Mouse (Mus musculus) CH12.LX (cell line): ENCODE measurements around the gene Lyve1. TPM values are rescaled to one million over a fixed set of nuclear protein-coding genes. Genes with fewer than 3 reads are reported as not detected.

ENCODE experiments used
- DNase-seq: peaks from one replicate; pipeline ENCODE4 v3.0.0-alpha.2; 2013; ENCODE audit errors: extremely low read depth
- H3K27ac ChIP-seq: 2 replicates; pipeline ENCODE4 v1.5.1; 2012; ENCODE audit warnings: low read depth, mild to moderate bottlenecking, control low read depth, moderate library complexity; ENCODE audit not compliant: insufficient read depth
- H3K27me3 ChIP-seq: replicated peaks from 2 replicates; pipeline ENCODE3; 2012; ENCODE audit warnings: inconsistent platforms
- H3K36me3 ChIP-seq, 2 experiments: replicated peaks in 1 of 2; 2 replicates each; pipeline versions ENCODE3 to v1.6.1; 2012; ENCODE audit warnings: inconsistent platforms in 1 of 2, low read length in 1 of 2, mild to moderate bottlenecking in 1 of 2, mixed read lengths in 1 of 2, moderate library complexity in 1 of 2; ENCODE audit not compliant: control insufficient read depth in 1 of 2, insufficient read depth in 1 of 2
- H3K4me1 ChIP-seq, 2 experiments: 2 replicates each; pipeline ENCODE4 v1.6.1; 2012; ENCODE audit warnings: inconsistent platforms in 1 of 2, moderate library complexity in 1 of 2; ENCODE audit not compliant: insufficient read depth in 2 of 2, control insufficient read depth in 1 of 2
- H3K4me2 ChIP-seq: 2 replicates; pipeline ENCODE4 v1.6.1; 2012; ENCODE audit warnings: low read depth, mild to moderate bottlenecking, control low read depth; ENCODE audit not compliant: poor library complexity, insufficient read depth, severe bottlenecking
- H3K4me3 ChIP-seq, 3 experiments: fragments of 150-350 bp in 1 of 3; sonication (generic) in 1 of 3; replicated peaks in 1 of 3; 2 replicates each; pipeline versions ENCODE3 to v1.5.1; 2011 to 2012; ENCODE audit warnings: low read depth in 2 of 3, low read length in 2 of 3, mild to moderate bottlenecking in 2 of 3, moderate library complexity in 2 of 3, control low read depth in 1 of 3, improper control_type of control experiment in 1 of 3, inconsistent platforms in 1 of 3, mixed read lengths in 1 of 3; ENCODE audit not compliant: poor library complexity in 1 of 3
- H3K79me2 ChIP-seq: replicated peaks from 2 replicates; pipeline ENCODE4 v1.6.1; 2012; ENCODE audit warnings: mild to moderate bottlenecking, moderate library complexity; ENCODE audit not compliant: control insufficient read depth, poor library complexity, insufficient read depth, severe bottlenecking; ENCODE audit errors: extremely low read depth
- H3K9ac ChIP-seq: 2 replicates; pipeline ENCODE4 v1.6.1; 2012; ENCODE audit warnings: low read depth, mild to moderate bottlenecking, control low read depth, moderate library complexity; ENCODE audit not compliant: insufficient read depth
- H3K9me3 ChIP-seq: replicated peaks from 2 replicates; pipeline ENCODE3; 2012; ENCODE audit warnings: low read length, inconsistent platforms, mixed read lengths
- CHD2 ChIP-seq: IDR thresholded peaks from 2 replicates; pipeline ENCODE4 v1.6.1; 2011; ENCODE audit warnings: low read length, improper control_type of control experiment
- E2F4 ChIP-seq: IDR thresholded peaks from 2 replicates; pipeline ENCODE4 v1.6.1; 2011; ENCODE audit warnings: low read depth, low read length, improper control_type of control experiment; ENCODE audit not compliant: insufficient replicate concordance
- ELF1 ChIP-seq: IDR thresholded peaks from 2 replicates; pipeline ENCODE4 v1.6.1; 2014; ENCODE audit warnings: low read depth, mild to moderate bottlenecking, inconsistent platforms, low read length, improper control_type of control experiment
- EP300 ChIP-seq: IDR thresholded peaks from 2 replicates; pipeline ENCODE4 v1.6.1; 2011; ENCODE audit warnings: low read length, improper control_type of control experiment
- ETS1 ChIP-seq: conservative IDR thresholded peaks from 2 replicates; pipeline ENCODE4 v1.6.1; 2012; ENCODE audit warnings: low read depth, mild to moderate bottlenecking, inconsistent platforms, low read length, improper control_type of control experiment, moderate library complexity
- HCFC1 ChIP-seq: IDR thresholded peaks from 2 replicates; pipeline ENCODE4 v1.6.1; 2012; ENCODE audit warnings: low read depth, mild to moderate bottlenecking, inconsistent platforms, low read length, improper control_type of control experiment
- MAFK ChIP-seq: IDR thresholded peaks from 2 replicates; pipeline ENCODE4 v1.6.1; 2011; ENCODE audit warnings: low read length, improper control_type of control experiment; ENCODE audit not compliant: insufficient replicate concordance
- MXI1 ChIP-seq: IDR thresholded peaks from 2 replicates; pipeline ENCODE4 v1.6.1; 2011; ENCODE audit warnings: mild to moderate bottlenecking, low read depth, low read length, improper control_type of control experiment
- MYC ChIP-seq: IDR thresholded peaks from 2 replicates; pipeline ENCODE4 v1.6.1; 2011; ENCODE audit warnings: low read depth, mild to moderate bottlenecking, improper control_type of control experiment, low read length
- NRF1 ChIP-seq: IDR thresholded peaks from 2 replicates; pipeline ENCODE4 v1.6.1; 2014; ENCODE audit warnings: low read depth, mild to moderate bottlenecking, inconsistent platforms, low read length, improper control_type of control experiment, moderate library complexity
- RCOR1 ChIP-seq: conservative IDR thresholded peaks from 2 replicates; pipeline ENCODE4 v1.6.1; 2012; ENCODE audit warnings: low read depth, mild to moderate bottlenecking, inconsistent platforms, low read length, improper control_type of control experiment
- USF2 ChIP-seq: conservative IDR thresholded peaks from 2 replicates; pipeline ENCODE4 v1.6.1; 2011; ENCODE audit warnings: low read depth, low read length, improper control_type of control experiment
- ZMIZ1 ChIP-seq: IDR thresholded peaks from 2 replicates; pipeline ENCODE4 v1.6.1; 2012; ENCODE audit warnings: low read depth, mild to moderate bottlenecking, inconsistent platforms, low read length, improper control_type of control experiment
- ZNF384 ChIP-seq: IDR thresholded peaks from 2 replicates; pipeline ENCODE4 v1.6.1; 2012; ENCODE audit warnings: low read depth, low read length, improper control_type of control experiment, inconsistent platforms
- dilution Hi-C: fragments of 300-500 bp; cut with MboI; formaldehyde crosslinking; loops from 2 replicates; pipeline ENCODE4 v1.14.3; 2020; ENCODE audit warnings: low sequenced_read_pairs; ENCODE audit not compliant: extremely low pct_unique_long_range_greater_than_20kb, extremely low pct_ligation_motif_present
- in situ Hi-C: fragments of 300-500 bp; cut with MboI; formaldehyde crosslinking; loops from 3 replicates; pipeline ENCODE4 v1.14.3; 2019; ENCODE audit warnings: low sequenced_read_pairs, low pct_ligation_motif_present, low pct_unique_long_range_greater_than_20kb, mixed read lengths
- polyA plus RNA-seq: library from polyadenylated mRNA; unstranded; fragments of >175 nt; gene quantifications from 2 replicates; pipeline ENCODE4 v1.2.1, GENCODE M21; 2012; ENCODE audit warnings: low read depth; ENCODE audit not compliant: insufficient read length
- total RNA-seq, 2 experiments: library from RNA; depleted of rRNA; stranded (reverse); fragments of 300-350 nt in 1 of 2; fragments of >200 nt in 1 of 2; gene quantifications; 2 replicates each; pipeline ENCODE4 v1.2.3; 2012 to 2014

Gene Lyve1
- total and polyA plus RNA-seq, 3 experiments, result not detected

DNA sequence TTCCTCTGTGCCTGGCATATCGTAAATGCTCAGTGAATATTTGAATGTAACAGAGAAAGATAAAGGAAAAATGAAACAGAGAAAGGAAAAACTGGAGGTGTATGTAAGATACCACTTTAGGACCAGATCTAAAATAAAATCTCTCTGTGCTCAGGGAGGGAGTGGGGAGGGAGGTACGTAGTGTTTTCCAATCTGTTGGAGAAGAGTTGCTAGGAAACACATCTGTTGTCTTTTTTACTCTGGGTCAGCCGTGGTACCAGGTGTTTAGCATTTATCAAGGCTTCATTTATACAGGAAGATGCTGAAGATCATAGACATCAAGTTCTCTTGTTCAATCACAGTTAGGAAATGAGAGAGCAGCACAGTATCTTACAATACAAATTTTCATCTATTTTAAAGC lies 8.5 kb downstream of the Lyve1 start:
- Histone ChIP-seq H3K27me3 (no peaks in the 10 kb centered on the region), H3K4me3 (no peak overlapping the region), H3K27ac (no peak overlapping the region), H3K36me3 (no peaks in the 10 kb centered on the region), H3K9me3 (no peaks in the 10 kb centered on the region), H3K79me2 (no peaks in the 10 kb centered on the region), H3K4me1 (peaks cover 0 to 4% of the 10 kb centered on the region in 2 experiments; a peak in 1 of 4 replicates), H3K9ac (no peak overlapping the region), H3K4me2 (no peak overlapping the region)
- DNase-seq, result no peak
- in situ Hi-C loops, result no loop called here
- TF ChIP-seq E2F4 (no peak), EP300 (no peak), MXI1 (no peak), RCOR1 (no peak), ETS1 (no peak), ZMIZ1 (no peak), USF2 (no peak), ZNF384 (no peak)
- dilution Hi-C loops, result no loop called here

DNA sequence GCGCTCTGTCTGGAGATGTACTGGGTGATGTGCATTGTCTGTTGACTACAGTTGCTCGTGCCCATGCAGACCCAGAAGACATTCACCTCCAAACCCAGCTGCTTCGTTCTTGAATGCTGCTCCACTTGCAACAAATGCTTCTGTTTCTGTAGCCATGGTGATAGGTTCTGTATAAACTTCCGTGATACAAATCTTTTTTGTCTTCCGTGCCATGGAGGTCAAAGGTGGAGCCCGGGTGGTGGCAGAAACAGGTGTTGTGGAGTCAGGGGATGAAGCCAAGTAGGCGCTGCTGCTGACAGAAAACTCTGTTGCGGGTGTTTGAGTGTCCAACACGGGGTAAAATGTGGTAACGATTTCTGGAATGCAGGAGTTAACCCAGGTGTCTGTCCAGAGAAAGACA lies 9.4 kb downstream of the Lyve1 start:
- no peak overlapping the region for H3K4me3 ChIP-seq
- in situ Hi-C loops, result no loop called here
- no peak overlapping the region for H3K27ac ChIP-seq
- H3K4me1 ChIP-seq, result peaks cover 0 to 4% of the 10 kb centered on the region in 2 experiments; a peak in 1 of 4 replicates
- no peaks in the 10 kb centered on the region for H3K79me2 ChIP-seq
- H3K36me3 ChIP-seq, result no peaks in the 10 kb centered on the region
- no peak for DNase-seq
- H3K27me3 ChIP-seq, result no peaks in the 10 kb centered on the region
- no peak overlapping the region for H3K4me2 ChIP-seq
- no peak overlapping the region for H3K9ac ChIP-seq
- no peak for TF ChIP-seq MYC
- no peak for TF ChIP-seq NRF1
- TF ChIP-seq CHD2, result no peak
- no peak for TF ChIP-seq HCFC1
- no peak for TF ChIP-seq ELF1
- no peak for TF ChIP-seq MAFK
- TF ChIP-seq, all 38 proteins: peak for 0
- H3K9me3 ChIP-seq, result no peaks in the 10 kb centered on the region
- dilution Hi-C loops, result no loop called here
